Mouse (Mus musculus) kidney, embryonic 14.5 days (tissue): ENCODE measurements around the gene Stk32b. TPM values are rescaled to one million over a fixed set of nuclear protein-coding genes. Genes with fewer than 3 reads are reported as not detected.

ENCODE experiments used
- ATAC-seq: fragments of 200-750 bp; cut with Nextera tagmentation; 2 replicates; pipeline ENCODE4 v1.8.0; 2017; ENCODE audit warnings: moderate number of reproducible peaks, mild to moderate bottlenecking, moderate TSS enrichment, moderate library complexity; ENCODE audit not compliant: low FRiP score, low TSS enrichment
- H3K27ac ChIP-seq: fragments of 300-500 bp; sonication (generic); 2 replicates; pipeline ENCODE4 v1.5.1; 2014; ENCODE audit warnings: low read depth, mild to moderate bottlenecking, low read length, moderate library complexity, mixed read lengths
- H3K27me3 ChIP-seq: fragments of 300-500 bp; sonication (generic); 2 replicates; pipeline ENCODE4 v1.6.1; 2014; ENCODE audit warnings: mild to moderate bottlenecking, low read length; ENCODE audit not compliant: control insufficient read depth, insufficient read depth
- H3K36me3 ChIP-seq: fragments of 300-500 bp; sonication (generic); 2 replicates; pipeline ENCODE4 v1.6.1; 2014; ENCODE audit warnings: low read length, mixed read lengths; ENCODE audit not compliant: control insufficient read depth, insufficient read depth
- H3K4me1 ChIP-seq: fragments of 300-500 bp; sonication (generic); 2 replicates; pipeline ENCODE4 v1.6.1; 2014; ENCODE audit warnings: low read length, mixed read lengths; ENCODE audit not compliant: control insufficient read depth, insufficient read depth
- H3K4me2 ChIP-seq: fragments of 300-500 bp; sonication (generic); replicated peaks from 2 replicates; pipeline ENCODE4 v1.6.1; 2014; ENCODE audit warnings: low read depth, mild to moderate bottlenecking, low read length
- H3K4me3 ChIP-seq: fragments of 300-500 bp; sonication (generic); 2 replicates; pipeline ENCODE4 v1.5.1; 2014; ENCODE audit warnings: mild to moderate bottlenecking, low read length
- H3K9ac ChIP-seq: fragments of 300-500 bp; sonication (generic); 2 replicates; pipeline ENCODE4 v1.6.1; 2014; ENCODE audit warnings: low read depth, mild to moderate bottlenecking, low read length, moderate library complexity
- H3K9me3 ChIP-seq: fragments of 300-500 bp; sonication (generic); 2 replicates; pipeline ENCODE4 v1.6.1; 2016; ENCODE audit warnings: low read length; ENCODE audit not compliant: control insufficient read depth
- WGBS: fragments of 180-500 bp; shearing (Covaris S2); extraction: QIAGEN DNeasy Blood & Tissue Kit; methylation state at CpG from one replicate; pipeline ENCODE4 v1.1.7; 2014; 5-methylcytosine and 5-hydroxymethylcytosine counted together
- polyA plus RNA-seq: library from polyadenylated mRNA; unstranded; fragments of >200 nt; fragmentation: Nextera tagmentation; extraction: Ambion mirVana; gene quantifications from 2 replicates; pipeline ENCODE4 v1.2.1, GENCODE M21; 2014

Stk32b gene
- polyA plus RNA-seq, 1 experiment from 2014 or later: 3.7 TPM

DNA sequence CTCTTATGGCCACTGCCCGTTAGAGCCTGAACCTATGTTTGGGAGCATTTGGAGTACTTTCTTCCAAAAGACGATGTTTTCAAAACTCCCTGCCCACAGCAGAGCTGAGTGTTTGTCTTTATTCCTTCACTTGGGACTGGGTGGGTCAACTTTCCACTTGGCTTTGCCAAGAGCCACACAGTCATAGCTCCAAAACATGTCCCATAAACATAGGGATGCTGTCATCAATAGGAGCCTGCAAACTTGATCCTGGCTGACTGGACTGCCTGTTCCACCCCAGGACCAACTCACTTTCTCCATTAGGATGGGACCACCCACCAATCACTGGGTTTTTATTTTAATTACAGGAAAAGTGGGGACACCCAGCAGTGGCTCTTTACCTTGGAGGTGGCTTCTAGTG lies 13.8 kb upstream of the Stk32b start:
- Histone ChIP-seq H3K27me3 (no peaks in the 10 kb centered on the region), H3K36me3 (no peaks in the 10 kb centered on the region), H3K27ac (no peak overlapping the region), H3K9ac (no peak overlapping the region), H3K4me1 (no peaks in the 10 kb centered on the region), H3K4me2 (no peak overlapping the region), H3K4me3 (no peak overlapping the region), H3K9me3 (no peaks in the 10 kb centered on the region)
- no peak for ATAC-seq
- 88% methylated on average over 2 of the region's 2 CpGs for WGBS

- Histone ChIP-seq H3K27me3 (no peaks in the 10 kb centered on the region), H3K9me3 (no peaks in the 10 kb centered on the region), H3K36me3 (no peaks in the 10 kb centered on the region), H3K4me3 (no peak overlapping the region), H3K27ac (no peak overlapping the region), H3K9ac (no peak overlapping the region), H3K4me1 (no peaks in the 10 kb centered on the region), H3K4me2 (no peak overlapping the region)
- WGBS: 56% methylated on average over 4 of the region's 4 CpGs
- ATAC-seq: no peak
These were observed 8.4 kb upstream of the Stk32b start for GRCm38 (mm10) chr5:37725220-37725886.

DNA sequence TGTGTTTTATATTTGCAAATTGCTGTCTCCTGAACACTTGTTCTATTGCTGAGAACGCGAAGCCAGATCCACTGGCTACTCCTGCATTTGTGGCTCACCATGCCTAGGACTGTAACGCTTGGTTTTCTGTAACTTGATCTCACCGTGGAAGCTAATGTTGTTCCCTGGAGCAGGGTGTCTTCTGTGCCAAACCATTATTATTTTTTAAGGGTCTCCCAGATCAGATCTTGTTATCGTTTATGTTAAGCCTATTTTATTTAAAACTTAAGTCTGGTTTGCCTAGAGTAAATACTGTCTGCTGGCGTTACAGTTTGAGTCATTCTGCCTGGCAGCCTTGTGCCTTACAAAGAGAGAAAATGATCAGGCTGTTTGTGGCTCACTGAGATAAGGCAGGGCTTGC lies 3.7 kb upstream of the Stk32b start:
- Histone ChIP-seq H3K36me3 (no peaks in the 10 kb centered on the region), H3K27me3 (peaks cover 20% of the 10 kb centered on the region), H3K4me2 (no peak overlapping the region), H3K4me3 (no peak overlapping the region), H3K4me1 (no peaks in the 10 kb centered on the region), H3K9ac (no peak overlapping the region), H3K9me3 (no peaks in the 10 kb centered on the region), H3K27ac (no peak overlapping the region)
- 18% methylated on average over 6 of the region's 6 CpGs for WGBS
- ATAC-seq: no peak

DNA sequence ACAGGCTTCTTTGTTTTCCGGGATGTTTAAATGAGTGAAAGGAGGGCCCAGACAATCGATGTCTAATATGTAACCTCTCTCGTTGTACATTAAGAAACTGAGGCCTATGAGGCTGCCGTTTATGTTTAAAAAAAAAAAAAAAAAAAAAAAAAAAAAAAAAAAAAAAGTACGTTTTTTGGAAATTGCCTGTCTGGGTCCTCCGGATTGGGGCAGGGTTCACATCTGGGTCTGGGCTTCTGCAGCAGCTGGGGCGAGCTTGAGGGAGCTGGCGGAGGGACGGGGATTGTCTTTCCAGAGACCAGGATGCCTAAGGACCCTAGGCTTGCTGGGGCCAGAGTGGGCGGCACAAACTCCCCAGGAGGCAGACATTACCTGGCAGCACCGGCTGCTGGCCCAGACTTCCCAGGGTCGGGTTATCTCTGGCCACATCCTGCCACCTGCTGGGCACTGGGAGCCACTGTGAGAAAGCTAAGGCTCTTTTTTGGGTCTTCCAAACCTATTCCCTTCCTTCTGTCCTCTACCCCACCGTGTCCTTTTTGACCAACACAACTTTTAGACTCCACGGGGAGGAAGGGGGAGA lies 503 bp upstream of the Stk32b start:
- no peak overlapping the region for H3K9ac ChIP-seq
- H3K4me3 ChIP-seq: peak overlapping the region; percentile 42
- H3K4me1 ChIP-seq: no peaks in the 10 kb centered on the region
- peaks cover 20% of the 10 kb centered on the region for H3K27me3 ChIP-seq
- ATAC-seq: peak; percentile 46; the same call in 1 of the 2 replicates
- WGBS: 2% methylated on average over 14 of the region's 14 CpGs
- peak overlapping the region; percentile 78 for H3K4me2 ChIP-seq
- H3K9me3 ChIP-seq: 0 out of 2 replicates have a peak, but pooled peaks cover 3% of the 10 kb centered on the region
- no peaks in the 10 kb centered on the region for H3K36me3 ChIP-seq
- H3K27ac ChIP-seq: no peak overlapping the region

DNA sequence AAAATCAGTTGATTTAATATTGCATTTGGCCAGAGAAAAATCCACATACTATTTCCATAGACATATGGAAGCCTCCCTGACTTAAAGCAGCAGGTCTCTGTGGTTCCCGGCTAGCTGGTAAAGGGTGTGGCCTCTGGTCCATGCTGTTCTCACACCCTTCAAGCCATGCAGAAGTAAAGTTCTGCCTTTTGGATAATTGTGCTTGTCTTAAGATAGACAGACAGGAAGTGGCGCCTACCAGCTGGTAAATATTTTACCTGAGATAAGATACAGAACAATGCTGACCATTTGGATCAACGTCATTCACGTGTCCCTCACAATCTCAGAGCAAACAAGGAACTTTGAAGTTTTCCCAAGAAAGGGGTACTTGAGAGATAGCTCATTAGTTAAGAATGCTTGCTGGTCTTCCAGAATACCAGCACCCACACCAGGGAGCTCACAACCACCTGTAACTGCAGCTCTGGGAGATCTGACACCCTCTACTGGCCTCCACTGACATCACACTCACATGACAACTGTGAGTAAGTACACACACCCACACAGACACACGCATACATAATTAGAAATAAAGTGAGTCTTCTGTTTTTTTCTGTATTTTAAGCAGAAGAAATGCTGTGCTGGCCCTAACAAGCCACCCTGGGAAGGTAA lies 7.6 kb downstream of the Stk32b start:
- Histone ChIP-seq H3K27ac (no peak overlapping the region), H3K27me3 (no peaks in the 10 kb centered on the region), H3K9ac (no peak overlapping the region), H3K4me2 (no peak overlapping the region), H3K4me1 (no peaks in the 10 kb centered on the region), H3K9me3 (peaks cover 12% of the 10 kb centered on the region), H3K4me3 (no peak overlapping the region), H3K36me3 (no peaks in the 10 kb centered on the region)
- 77% methylated on average over 5 of the region's 5 CpGs for WGBS
- no peak for ATAC-seq

DNA sequence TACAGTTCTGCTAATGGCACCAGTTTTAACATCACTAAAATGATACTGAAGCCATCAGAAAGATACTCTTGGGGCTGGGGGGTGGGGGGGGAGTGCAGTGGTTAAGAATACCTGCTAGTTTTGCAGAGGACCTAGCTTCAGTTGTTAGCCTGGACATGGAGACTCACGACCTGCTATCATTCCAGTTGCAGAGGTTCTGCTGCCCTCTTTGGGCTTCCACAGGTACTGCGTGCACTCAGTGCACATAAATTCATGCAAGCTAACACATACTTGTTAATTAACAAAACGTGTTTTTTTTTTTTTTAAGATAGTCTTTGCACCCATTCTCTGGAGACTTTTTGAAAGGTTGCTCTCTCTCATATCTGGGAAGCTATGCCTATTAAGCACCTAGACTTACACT lies 8.8 kb downstream of the Stk32b start:
- Histone ChIP-seq H3K36me3 (no peaks in the 10 kb centered on the region), H3K9ac (no peak overlapping the region), H3K27ac (no peak overlapping the region), H3K9me3 (peaks cover 12% of the 10 kb centered on the region), H3K4me1 (no peaks in the 10 kb centered on the region), H3K27me3 (no peaks in the 10 kb centered on the region), H3K4me2 (no peak overlapping the region), H3K4me3 (no peak overlapping the region)
- WGBS: 70% methylated on average over 3 of the region's 3 CpGs
- ATAC-seq: no peak

GRCm38 (mm10) chr5:37704962-37705361 lies 12.0 kb downstream of the Stk32b start:
- H3K4me2 ChIP-seq: no peak overlapping the region
- H3K4me3 ChIP-seq: no peak overlapping the region
- no peak overlapping the region for H3K27ac ChIP-seq
- H3K9ac ChIP-seq: no peak overlapping the region
- ATAC-seq: no peak
- no peaks in the 10 kb centered on the region for H3K36me3 ChIP-seq
- H3K27me3 ChIP-seq: no peaks in the 10 kb centered on the region
- no peaks in the 10 kb centered on the region for H3K4me1 ChIP-seq
- 86% methylated on average over 2 of the region's 2 CpGs for WGBS
- H3K9me3 ChIP-seq: peaks cover 9% of the 10 kb centered on the region

- H3K4me1 ChIP-seq: no peaks in the 10 kb centered on the region
- no peak for ATAC-seq
- no peaks in the 10 kb centered on the region for H3K27me3 ChIP-seq
- H3K4me3 ChIP-seq: no peak overlapping the region
- H3K4me2 ChIP-seq: no peak overlapping the region
- H3K9ac ChIP-seq: no peak overlapping the region
- no peaks in the 10 kb centered on the region for H3K9me3 ChIP-seq
- no peaks in the 10 kb centered on the region for H3K36me3 ChIP-seq
- H3K27ac ChIP-seq: no peak overlapping the region
- 64% methylated on average over 12 of the region's 12 CpGs for WGBS
These were observed 17.2 kb downstream of the Stk32b start for GRCm38 (mm10) chr5:37699757-37700156.

DNA sequence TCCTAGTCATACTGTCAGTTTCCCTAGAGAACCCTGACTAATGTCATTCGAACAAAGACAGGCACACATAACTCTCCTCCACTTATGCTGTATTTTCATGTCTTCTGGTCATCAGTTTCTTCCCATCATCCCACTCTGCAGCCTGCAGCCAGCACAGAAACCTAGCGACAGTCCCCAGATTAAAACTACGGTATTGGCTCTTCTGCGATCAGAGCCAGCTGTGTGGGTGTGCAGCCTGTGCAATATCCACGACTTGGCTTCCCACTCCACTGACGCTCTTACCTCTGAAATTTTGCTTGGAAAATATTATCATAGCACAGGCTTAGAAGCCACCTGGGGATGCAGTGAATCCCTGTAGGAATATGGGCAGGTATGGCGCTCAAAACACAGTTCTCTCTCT lies 19.7 kb downstream of the Stk32b start:
- no peak overlapping the region for H3K4me2 ChIP-seq
- no peaks in the 10 kb centered on the region for H3K27me3 ChIP-seq
- H3K9me3 ChIP-seq: no peaks in the 10 kb centered on the region
- no peaks in the 10 kb centered on the region for H3K36me3 ChIP-seq
- H3K4me1 ChIP-seq: no peaks in the 10 kb centered on the region
- no peak overlapping the region for H3K27ac ChIP-seq
- H3K4me3 ChIP-seq: no peak overlapping the region
- no peak for ATAC-seq
- H3K9ac ChIP-seq: no peak overlapping the region
- WGBS: 84% methylated on average over 7 of the region's 7 CpGs
